Mouse (Mus musculus) c-Kit-negative CD71-positive TER-119-positive erythroid progenitor cells, embryonic 14.5 days (primary cell): ENCODE data around the gene Slc4a4.
"Not testable (repeated sequence)": the region's sequence is repeated elsewhere in the genome, so short reads cannot be mapped to it uniquely, and the experiment has no call there.

Experiments
- DNase-seq: peaks from one replicate; pipeline ENCODE4 v3.0.0-alpha.2; 2013; ENCODE audit warnings: low read depth, low spot score

Slc4a4 gene

DNA sequence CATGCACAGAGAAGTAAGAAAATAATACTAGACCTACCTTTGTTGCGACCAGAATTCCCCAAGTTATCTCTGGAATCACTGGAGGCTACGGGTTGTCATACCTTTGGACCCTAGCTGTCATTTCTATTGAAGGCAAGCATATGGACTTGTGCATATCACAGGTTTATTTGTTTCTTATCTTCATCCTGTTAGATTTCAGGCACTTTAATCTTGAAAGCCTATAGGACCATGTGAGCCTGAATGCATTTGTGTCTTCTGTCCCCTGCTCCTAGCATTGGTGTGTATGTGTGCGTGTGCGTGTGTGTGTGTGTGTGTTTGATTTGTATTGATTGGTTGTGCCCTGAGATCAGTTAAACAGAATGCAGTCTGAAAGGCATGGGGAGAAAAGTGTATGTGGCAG lies 185.3 kb downstream of the Slc4a4 start:
- DNase-seq = no peak

DNA sequence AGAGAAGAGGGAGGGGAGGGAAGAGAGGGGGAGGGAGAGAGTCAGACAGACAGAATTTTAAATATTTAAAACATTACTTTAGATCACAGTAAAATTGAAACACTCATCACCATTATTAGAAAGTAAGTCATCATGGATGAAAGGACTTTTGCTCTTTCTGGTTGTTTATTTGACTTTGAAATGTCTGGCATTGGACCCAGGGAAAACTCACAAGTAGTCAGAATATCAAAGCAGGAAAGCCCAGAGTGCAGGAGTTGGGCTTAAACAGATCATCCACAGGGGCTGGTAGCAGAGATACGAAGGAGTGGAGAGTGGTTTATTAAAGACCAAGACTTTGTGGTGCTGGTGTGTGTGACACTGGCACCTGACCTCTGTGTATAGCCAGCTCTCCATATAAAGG lies 191.1 kb downstream of the Slc4a4 start:
- no peak for DNase-seq

DNA sequence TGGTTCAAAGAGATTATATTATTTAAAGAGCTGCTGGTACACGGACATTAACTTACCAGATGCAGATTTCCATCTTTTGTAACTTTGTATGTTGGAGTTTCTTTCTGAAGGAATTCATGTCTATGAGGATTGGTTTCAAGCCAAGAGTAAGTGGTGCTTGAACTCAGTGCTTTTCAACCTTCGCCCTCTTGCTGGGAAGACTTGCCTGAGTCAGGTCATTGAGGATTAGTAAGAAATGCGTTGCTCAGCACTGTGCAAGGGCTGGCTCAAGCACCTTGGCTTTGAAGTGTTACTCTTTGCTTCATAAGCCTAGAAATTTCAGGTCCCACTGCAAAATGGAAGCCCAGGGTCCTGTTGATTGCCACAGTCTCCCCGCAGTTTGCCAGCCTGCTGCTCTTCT lies 196.9 kb downstream of the Slc4a4 start:
- no peak for DNase-seq

DNA sequence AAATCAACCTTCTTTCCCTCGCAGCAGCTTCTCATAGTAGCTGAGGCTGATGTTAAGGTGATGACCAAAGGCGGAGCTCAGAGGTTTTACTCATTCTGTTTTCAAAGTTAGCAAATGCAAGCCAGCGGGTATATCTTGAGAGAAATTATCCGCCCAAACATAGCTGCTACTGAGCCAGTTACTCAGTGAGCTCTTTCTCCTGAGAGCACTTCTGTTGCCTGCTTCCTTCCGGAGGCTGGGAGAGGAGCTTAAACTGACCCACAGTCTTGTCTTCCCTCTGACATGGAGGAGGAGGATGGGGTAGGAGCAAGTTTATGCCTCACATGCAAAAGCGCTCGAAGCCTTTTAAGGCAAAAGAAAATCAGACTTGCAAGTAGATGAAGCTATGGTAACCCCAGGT lies 201.3 kb downstream of the Slc4a4 start:
- no peak for DNase-seq

DNA sequence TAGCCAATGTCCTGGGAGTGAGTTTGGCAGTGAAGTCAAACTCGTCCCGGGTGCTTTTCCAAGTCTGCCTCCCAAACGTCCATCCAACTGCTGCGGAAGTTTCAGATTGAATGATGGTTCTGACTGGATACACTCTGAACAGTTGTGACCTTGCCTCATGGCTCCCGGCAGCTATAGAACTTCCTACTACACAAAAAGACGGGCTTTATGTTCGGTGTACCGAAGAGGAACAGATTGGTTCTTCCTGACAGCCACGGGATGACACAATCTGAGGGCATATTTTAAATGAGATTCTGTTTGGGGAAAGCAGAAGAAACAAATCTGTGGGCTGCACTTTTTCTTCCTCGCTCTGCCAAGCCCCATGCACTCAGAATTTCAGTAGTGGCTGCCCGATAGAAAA lies 201.8 kb downstream of the Slc4a4 start:
- no peak for DNase-seq

DNA sequence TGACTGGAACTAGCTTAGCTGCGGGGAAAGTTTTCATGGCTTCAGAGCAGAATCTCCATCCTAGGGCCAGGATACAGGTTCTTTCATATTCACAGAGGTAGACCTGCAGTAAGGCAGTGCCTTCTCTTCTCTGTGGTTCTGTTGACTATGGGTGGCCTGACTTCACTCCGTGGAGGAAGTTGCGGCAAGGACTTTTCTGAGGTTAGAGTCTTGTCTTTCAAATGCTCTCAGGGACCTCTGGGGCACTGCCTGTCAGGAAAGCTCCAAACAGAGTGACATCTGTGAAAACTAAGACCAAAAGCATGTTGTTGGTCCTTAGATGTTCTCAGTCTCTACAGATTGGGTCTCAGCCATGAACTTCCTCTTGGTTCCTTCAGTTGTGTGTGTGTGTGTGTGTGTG lies 203.5 kb downstream of the Slc4a4 start:
- no peak for DNase-seq

DNA sequence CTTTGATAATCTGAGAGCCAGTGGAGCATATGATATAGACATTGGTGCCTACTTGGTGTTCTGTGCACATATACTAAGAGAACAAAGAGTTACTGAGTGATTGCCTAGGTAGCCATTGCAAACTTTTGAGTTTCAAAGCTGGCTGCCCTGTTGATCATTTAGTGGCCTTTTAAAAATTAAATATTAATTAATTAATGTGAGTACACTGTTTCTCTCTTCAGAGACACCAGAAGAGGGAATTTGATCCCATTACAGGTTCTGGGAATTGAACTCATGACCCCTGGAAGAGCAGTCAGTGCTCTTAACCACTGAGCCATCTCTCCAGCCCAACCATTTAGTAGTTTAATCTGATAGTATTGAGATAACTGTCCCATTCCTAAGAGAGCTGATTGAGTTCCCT lies 209.8 kb downstream of the Slc4a4 start:
- no peak for DNase-seq

DNA sequence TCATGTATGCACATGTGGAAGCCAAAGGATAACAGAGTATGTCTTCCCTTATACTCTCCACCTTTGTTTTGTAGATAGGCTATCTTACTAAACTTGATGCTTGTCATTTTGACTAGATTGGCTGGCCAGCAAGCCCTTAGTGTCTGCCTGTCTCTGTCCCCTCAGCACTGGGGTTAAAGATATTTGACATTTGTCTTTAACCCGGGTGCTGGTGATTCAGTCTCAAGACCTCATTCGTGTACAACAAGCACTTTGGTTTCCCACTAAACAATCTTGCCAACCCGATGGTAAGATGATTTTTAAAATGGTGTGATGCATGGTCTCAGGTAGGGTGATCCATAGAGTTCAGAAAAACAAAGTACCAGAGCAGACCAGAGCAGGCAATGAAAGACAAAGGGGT lies 210.7 kb downstream of the Slc4a4 start:
- no peak for DNase-seq

DNA sequence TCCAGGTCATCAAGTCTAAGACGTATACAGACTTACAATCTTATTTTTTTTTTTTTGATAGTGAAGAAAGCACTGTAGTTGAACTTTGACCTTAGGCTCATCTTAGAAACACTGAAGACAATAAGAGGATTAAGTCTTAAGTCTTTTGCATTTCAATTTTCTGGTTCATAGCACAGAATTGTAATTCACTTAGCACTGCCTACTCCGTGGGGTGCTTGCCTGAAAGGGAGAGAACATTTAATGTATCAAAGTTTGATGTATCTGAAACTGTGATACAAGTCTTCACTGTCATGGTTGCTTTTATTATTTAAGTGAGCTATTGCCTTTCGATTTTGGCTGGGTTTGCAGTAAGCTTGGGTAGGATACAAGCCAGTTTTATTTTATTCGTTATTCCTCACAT lies 211.5 kb downstream of the Slc4a4 start:
- DNase-seq = no peak

DNA sequence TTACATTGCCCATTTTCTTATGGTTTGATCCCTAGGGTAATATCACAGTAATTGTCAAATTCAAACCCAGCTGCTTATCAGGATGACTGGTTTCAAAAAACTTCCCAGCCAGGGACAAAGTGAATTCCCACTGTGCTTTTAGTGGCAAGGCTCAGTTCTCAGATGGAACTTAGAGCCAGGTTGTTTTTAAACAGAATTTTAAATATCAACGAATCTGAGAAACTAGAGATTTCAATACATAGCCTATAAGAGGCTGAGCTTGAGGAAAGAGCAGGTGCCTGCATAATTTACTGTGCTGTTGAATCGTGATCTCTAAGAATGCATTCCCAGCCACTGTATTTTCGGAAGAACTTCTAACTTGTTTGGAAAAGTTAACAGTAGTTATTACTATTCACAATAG lies 213.3 kb downstream of the Slc4a4 start:
- no peak for DNase-seq

DNA sequence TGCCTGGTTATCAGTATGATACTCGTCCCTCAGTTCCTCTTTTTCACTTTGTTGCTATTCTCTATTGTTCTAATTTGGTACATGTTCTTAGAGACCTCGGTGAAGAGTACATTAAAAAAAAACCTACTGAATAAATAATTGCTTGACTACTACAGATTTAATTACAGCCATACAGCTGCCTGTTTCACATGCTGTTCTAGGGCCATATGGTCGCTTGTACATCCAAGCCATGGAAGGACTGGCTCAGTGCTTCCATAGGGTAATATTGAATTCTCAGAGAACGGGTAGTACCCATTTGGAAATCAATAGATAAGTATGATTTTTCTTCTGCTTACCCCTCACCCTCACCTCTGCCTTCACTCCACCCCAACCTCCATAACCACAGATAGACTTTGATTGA lies 215.9 kb downstream of the Slc4a4 start:
- DNase-seq = no peak

DNA sequence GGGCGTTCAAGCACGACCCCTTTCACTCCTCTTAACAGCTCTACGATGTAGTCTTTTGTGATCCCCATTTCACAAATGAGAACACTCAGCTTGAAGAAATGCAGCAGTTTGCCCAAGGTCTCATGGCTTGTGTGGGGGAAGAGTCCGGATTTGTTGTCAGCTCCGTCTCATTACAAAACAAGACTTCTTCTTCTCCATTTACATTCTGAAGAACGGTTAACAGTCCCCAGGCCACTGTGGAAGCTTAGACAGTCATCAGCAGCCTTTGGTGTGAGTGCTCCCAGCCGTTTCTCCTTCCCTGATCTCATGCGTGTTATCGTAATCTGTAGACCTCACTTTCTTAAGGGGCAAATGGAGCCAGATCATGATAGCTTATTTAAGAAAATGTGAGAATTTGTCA lies 218.7 kb downstream of the Slc4a4 start:
- no peak for DNase-seq

DNA sequence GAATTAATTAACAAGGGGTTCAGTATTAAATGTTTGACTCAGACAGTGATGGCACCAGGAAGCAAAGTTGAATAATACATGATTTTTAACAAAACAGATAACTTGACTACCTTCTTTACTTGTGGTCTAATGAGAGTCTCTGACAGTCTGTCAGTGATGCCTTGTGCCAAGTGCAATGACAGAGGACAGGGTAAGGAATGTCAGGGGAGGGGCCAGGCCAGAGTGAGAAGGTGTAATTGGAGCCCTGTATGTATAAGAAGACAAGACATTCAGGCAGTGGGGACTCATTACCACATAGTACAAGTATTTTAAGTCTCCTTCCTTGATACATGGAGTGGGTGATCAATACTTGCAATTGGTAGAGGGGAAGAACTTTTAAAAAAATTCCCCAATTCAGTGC lies 219.6 kb downstream of the Slc4a4 start:
- no peak for DNase-seq

DNA sequence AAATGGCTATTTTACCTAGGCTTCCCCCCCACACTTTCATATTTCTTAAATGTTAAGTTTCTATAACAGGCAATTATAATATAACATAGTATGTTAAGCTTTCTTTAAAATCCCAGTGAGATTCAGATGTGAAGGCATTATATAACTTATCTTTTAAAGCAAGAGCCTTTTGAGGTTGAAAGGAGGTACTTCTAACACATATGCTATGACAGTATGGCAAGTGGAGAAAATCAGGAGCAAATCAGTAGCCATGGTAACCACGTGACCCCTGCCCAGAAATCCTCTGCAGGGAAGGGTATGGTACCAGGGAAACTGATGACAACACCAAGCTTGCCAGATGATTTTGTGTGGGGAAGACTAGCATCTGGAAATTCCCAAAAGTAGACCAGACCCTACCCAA lies 222.2 kb downstream of the Slc4a4 start:
- no peak for DNase-seq

DNA sequence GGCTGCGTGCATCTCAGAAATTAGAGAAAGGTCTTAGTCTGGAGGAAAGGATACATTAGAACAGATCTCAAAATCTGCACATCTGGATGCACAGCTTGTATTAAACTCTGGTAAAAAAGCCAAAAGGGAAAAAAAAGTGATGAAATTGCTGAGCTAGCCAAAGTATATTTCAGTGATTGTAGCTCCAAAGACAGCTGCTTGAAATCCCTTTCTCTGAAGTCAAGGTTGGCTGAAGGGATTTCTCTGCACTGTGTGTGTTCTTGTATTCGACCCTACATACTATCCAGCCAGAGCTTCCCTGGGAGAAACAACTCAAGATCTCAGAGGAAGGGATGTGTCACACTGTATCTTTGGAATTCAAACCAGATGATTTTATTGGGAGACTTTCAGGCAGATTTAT lies 223.2 kb downstream of the Slc4a4 start:
- DNase-seq = no peak

DNA sequence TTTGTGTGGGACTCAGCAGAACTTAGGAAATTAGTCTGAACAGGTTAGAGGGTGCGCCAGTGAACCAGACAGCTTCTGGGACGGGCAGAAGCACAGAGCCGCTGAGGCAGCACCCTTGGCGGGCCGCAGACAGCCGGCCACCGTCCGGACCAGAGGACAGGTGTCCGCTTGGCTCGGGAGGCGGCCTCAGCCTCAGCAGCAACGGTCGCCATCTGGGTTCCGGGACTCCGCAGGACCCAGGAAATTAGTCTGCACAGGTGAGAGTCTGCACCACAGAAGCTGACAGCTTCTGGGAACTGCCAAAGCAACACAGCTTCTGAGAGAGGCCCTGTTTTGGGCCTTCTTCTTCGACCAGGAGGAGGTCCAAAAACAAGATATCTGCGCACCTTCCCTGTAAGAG lies 225.4 kb downstream of the Slc4a4 start:
- DNase-seq = not testable (repeated sequence)

DNA sequence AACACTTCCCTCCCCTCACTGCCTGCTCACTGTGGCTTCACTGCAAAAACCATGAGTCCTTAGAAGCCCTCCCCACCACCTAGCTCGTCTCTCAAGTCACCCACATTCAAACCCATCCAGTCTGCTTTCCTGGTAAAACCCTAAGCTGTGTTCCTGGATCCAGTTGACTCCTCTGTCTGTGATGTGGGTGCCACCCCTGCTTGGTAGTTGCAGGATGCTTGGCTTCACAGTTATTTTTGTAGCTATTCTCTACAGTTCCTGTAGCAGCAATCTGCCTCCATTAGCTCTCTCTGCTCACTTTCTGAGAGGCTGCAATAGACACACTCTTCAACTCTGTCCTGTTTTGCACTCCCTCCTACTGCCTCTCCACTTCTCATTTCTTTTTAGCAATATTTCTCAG lies 234.3 kb downstream of the Slc4a4 start:
- DNase-seq = no peak

DNA sequence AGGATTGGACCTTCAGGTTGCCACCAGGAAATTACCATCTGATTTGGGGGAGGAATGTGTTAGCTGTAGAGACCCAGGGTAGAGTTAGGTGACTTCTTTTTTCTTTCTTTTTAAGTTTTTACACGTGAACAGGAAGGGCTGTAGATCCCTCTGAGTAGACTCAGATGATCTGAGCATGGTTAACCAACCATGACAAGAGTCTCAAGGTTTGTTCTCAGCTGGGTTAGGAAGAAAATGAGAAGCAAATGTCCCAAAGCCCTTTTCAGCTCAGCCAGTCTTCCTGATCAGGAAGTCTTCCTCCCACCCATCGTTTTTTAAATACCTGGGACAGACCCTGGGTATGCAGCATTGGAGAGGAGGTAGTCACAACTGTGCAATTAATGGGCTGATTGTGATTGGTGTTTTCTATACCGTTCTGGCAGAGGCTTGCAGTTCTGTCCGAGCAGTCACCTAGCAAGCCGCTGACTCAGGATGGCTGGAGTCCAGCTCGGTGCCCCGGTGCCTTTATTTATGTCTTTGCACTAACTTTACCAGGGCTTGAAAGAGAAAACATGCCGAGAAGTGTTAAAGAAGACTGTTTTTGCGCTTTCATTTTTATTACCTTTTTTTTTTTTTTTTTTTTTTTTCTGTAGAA lies 236.8 kb downstream of the Slc4a4 start:
- DNase-seq = no peak

DNA sequence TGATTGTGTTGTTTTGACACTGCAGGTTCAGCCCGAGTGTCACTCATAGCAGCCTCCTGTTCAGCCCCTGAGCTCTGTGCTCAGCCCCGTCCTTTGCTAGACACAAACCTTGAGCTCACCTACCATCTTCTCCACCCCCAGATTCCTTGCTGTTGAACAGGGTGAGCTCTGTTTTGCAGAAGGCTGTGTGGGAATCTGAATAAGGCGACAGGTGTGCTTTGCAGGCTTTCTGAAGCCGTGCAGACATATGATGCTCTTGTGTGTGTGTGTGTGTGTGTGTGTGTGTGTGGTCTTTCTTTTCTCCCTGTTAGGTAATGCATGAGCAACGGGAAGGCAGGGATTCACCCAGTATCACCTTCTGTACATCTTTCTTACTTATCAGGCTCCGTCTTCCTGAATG lies 241.6 kb downstream of the Slc4a4 start:
- no peak for DNase-seq

DNA sequence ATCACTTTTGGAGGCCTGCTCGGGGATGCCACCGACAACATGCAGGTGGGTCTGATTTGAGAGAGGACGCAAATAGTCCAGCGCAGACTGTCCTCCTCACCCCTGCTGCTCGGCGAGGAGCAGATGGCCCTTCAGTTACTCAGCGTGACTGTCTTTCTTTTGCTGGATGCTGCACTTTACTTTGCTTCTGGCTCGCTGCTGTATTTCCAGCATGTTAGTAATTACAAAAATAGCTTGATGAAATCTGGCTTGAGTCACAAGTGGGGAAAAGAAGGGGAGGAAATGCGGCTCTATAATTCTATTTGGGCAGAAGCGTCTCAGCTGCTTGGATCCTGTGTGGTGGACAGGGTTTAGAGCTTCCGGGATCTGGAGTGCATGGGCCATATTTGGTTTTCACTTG lies 249.2 kb downstream of the Slc4a4 start:
- DNase-seq = no peak

DNA sequence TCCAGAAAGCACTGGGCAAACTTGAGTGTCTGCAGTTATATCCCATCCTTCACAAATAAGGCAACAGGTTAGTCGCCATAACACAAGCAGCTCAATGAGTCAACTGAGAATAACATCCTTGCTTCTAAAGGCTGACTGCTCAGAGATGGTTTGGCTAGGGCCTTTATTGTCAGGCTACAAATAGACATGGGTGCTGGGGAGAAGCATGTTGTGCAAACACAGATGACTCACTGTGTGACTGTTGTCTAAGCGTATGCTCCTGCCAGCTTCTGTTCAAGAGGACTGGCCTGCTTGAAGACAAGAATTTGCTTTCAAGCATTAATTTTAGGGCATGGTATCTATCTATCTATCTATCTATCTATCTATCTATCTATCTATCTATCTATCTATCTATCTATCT lies 253.5 kb downstream of the Slc4a4 start:
- DNase-seq = no peak

DNA sequence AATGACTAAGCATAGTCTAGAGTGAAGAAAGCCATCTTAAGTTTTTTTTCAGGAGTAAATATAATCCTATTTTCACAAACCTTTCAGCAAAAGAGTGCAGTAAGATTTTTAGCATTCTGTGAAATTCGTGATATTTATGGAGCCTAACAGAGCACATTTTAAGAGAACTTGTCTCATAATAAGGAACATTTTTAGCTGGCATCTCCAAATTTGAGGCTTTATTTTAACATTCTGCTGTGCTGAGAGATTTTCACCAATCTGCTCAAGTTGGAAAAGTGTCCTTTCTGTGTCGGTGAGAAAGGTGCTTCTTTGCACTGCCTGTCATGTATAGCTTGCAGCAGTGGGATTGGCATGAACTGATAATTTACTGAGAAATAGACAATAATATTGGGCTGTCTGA lies 255.1 kb downstream of the Slc4a4 start:
- no peak for DNase-seq

DNA sequence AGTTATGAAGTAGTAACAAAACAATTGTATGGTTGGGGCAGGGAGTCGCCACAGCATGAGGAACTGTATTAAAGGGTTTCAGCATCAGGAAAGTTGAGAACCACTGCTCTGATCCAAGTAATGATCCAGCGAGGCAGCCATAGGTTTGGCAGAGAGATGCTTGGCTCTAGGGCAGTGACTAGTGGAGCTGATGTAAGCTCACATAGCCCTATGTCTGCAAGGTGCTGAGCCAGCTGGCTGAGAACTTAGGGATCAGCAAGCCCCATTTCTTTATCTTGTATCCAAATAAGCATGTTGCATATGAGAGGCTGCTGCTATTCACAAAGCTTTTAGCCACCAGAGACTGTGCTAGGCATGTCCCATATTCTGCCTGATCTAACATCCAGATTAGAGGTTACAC lies 259.7 kb downstream of the Slc4a4 start:
- no peak for DNase-seq

DNA sequence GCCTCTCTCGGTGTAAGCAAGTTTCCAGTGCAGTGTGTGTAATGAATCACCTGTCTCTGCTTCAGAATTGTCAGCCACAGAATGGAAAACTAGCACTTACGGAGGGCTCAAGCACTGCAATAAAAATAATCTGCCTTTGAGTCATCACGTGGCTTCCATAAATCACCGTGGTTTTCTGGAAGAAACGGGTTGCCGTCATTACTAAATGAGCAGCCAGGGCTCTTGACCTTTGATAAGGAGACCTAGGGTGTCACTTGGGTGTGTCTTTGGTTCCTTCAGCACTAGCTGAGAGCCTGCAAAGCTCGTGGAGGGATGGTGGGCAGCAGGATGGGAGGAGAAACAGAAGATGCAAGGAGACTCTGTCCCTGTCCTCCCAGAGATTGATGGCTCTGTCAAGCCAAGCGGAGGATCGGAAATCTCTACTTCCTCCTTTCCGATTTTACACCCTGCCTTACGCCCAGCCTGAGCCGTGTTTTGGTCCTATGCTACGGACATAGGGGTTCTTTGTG lies 260.7 kb downstream of the Slc4a4 start:
- DNase-seq = no peak
